Mouse (Mus musculus) spleen, adult 2 months (tissue): Measurements from ENCODE around the gene Pbx1.

Experiments
- CTCF ChIP-seq: fragments of 200-500 bp; IDR thresholded peaks from 2 replicates; pipeline ENCODE4 v1.5.1; 2011; ENCODE audit warnings: mild to moderate bottlenecking, inconsistent platforms; ENCODE audit not compliant: insufficient read depth, insufficient read length, insufficient replicate concordance; ENCODE audit errors: extremely low read depth
- POLR2A ChIP-seq: fragments of 200-500 bp; IDR thresholded peaks from 2 replicates; pipeline ENCODE4 v1.6.1; 2011; ENCODE audit warnings: low read depth, low read length, inconsistent platforms

DNA sequence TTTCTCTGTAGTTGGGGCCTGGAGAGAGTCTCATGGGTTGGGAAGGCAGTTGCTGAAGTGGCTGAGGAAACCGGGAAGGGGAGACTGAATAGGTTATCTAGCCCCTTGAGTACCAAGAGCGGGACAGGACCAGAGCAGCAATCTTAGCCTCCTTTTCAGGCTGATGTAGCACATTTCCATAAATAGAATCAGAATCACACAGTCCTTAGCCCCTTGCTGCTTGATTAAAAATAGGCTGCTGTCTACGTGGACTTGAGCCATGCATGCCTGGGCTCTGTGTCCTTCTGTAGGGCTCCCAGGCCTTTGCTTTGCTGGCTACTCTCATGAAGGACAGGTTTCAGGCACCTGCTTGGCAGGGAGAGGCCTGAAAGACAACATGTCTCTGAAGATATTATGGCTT is 44.8 kb upstream of the Pbx1 start:
- TF ChIP-seq CTCF (no peak), POLR2A (no peak)
